Mouse (Mus musculus): Measurements from ENCODE around the gene Olfr543. TPM values are rescaled to one million over a fixed set of nuclear protein-coding genes. Genes with fewer than 3 reads are reported as not detected.
"Not testable (repeated sequence)": the region's sequence is repeated elsewhere in the genome, so short reads cannot be mapped to it uniquely, and the experiment has no call there.

Gene Olfr543
- total and polyA plus RNA-seq, 3 experiments, result 0.12 to 0.61 TPM; not detected in 1

DNA sequence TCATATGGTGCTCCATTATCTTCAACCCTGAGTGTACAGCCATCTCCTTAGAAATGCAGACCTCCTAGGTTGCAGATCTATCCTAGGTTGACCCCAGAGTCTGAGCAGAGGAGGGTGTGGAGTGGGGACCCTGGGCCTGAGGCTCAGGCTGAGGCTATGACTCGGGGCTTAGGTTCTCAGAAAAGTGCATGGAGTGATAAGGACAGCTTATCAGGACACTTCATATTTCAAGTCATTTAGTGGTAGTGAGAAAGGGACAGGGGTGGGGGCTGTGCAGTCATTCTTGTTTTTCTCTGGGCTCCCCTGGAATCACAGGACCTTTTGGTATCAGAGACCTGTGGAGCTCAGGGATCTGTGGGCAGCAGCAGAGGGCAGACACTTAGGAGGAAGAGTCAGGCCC is 4.6 kb upstream of the Olfr543 start:
- Histone ChIP-seq H3K9me3 (replicated peaks; ENCODE audit: insufficient read depth, low read length) (no peaks in the 10 kb centered on the region), H3K27ac (ENCODE audit: control insufficient read depth, low read depth, low read length) (peak overlapping the region; percentile 38), H3K36me3 (ENCODE audit: control insufficient read depth in 1 of 2, insufficient read depth in 2 of 2, low read length in 2 of 2) (peaks cover 0 to 26% of the 10 kb centered on the region in 2 experiments; a peak in 2 of 4 replicates), H3K9ac (ENCODE audit: control insufficient read depth, low read depth, low read length, poor library complexity, severe bottlenecking) (no peak overlapping the region), H3K4me1 (ENCODE audit: control insufficient read depth in 1 of 2, insufficient read depth in 2 of 2, low read length in 2 of 2) (peaks cover 7 to 22% of the 10 kb centered on the region in 2 experiments), H3K79me2 (ENCODE audit: control insufficient read depth, insufficient read depth, low read length, poor library complexity) (no peaks in the 10 kb centered on the region), H3K4me3 (ENCODE audit: control insufficient read depth in 1 of 2, insufficient read depth in 1 of 2, low read depth in 2 of 2, low read length in 2 of 2) (no peak overlapping the region), H3K27me3 (ENCODE audit: control insufficient read depth in 1 of 2, insufficient read depth in 2 of 2, low read length in 2 of 2) (no peaks in the 10 kb centered on the region)
- peak; percentile 44 for DNase-seq (ENCODE audit: low read depth, low spot score)
- TF ChIP-seq NRF1 (IDR thresholded peaks at IDR 0.05; ENCODE audit: insufficient read depth, low read depth, low read length, poor library complexity, severe bottlenecking) (no peak), TCF12 (IDR thresholded peaks at IDR 0.05; ENCODE audit: low read depth, low read length) (peak; percentile 67), ETS1 (IDR thresholded peaks at IDR 0.05; ENCODE audit: low read depth, low read length) (peak; percentile 54; the same call in 1 of the 2 replicates), GATA1 (IDR thresholded peaks at IDR 0.05; ENCODE audit: low read depth, low read length) (peak; percentile 83), E2F4 (IDR thresholded peaks at IDR 0.05; ENCODE audit: borderline replicate concordance, low read depth, low read length) (no peak), UBTF (IDR thresholded peaks at IDR 0.05; ENCODE audit: borderline replicate concordance, insufficient read depth, low read depth, low read length) (no peak), EP300 (IDR thresholded peaks at IDR 0.05; ENCODE audit: low read depth in 1 of 2, low read length in 2 of 2) (peak; percentile 67 to 68), RCOR1 (IDR thresholded peaks at IDR 0.05; ENCODE audit: low read depth, low read length) (peak; percentile 58; the same call in 1 of the 2 replicates), USF2 (IDR thresholded peaks at IDR 0.05; ENCODE audit: borderline replicate concordance in 1 of 2, insufficient read depth in 1 of 2, low read depth in 1 of 2, low read length in 2 of 2) (no peak), MAZ (IDR thresholded peaks at IDR 0.05; ENCODE audit: low read depth, low read length) (0 out of 2 replicates have a peak, but pooled peaks have one; percentile 47)

DNA sequence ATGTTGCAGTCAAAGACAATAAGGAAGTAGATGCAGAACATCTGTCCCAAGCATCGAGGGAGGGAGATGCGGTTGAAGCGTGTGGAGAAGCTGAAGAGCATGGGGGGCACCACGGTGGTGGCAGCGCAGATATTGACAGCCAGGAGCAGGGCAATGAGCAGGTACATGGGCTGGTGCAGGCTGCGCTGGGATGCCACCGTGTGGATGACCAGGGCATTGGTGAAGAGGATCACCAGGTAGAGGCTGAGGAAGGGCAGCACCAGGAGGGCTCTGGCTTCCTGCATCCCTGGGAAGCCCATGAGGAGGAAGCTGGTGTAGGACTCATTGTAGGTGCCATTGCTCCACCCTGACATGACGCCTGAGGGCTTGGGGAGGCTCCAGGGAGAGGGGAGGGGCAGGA is 3.3 kb upstream of the Olfr543 start:
- H3K27ac ChIP-seq (ENCODE audit: control insufficient read depth, low read depth, low read length); H3K9me3 ChIP-seq (replicated peaks; ENCODE audit: insufficient read depth, low read length); H3K9ac ChIP-seq (ENCODE audit: control insufficient read depth, low read depth, low read length, poor library complexity, severe bottlenecking); H3K27me3 ChIP-seq (ENCODE audit: control insufficient read depth in 1 of 2, insufficient read depth in 2 of 2, low read length in 2 of 2); H3K4me3 ChIP-seq (ENCODE audit: control insufficient read depth in 1 of 2, insufficient read depth in 1 of 2, low read depth in 2 of 2, low read length in 2 of 2); H3K79me2 ChIP-seq (ENCODE audit: control insufficient read depth, insufficient read depth, low read length, poor library complexity); DNase-seq (ENCODE audit: low read depth, low spot score): not testable (repeated sequence)
- H3K4me1 ChIP-seq (ENCODE audit: control insufficient read depth in 1 of 2, insufficient read depth in 2 of 2, low read length in 2 of 2), result peaks cover 7 to 22% of the 10 kb centered on the region in 2 experiments
- peaks cover 0 to 26% of the 10 kb centered on the region in 2 experiments; a peak in 2 of 4 replicates for H3K36me3 ChIP-seq (ENCODE audit: control insufficient read depth in 1 of 2, insufficient read depth in 2 of 2, low read length in 2 of 2)

DNA sequence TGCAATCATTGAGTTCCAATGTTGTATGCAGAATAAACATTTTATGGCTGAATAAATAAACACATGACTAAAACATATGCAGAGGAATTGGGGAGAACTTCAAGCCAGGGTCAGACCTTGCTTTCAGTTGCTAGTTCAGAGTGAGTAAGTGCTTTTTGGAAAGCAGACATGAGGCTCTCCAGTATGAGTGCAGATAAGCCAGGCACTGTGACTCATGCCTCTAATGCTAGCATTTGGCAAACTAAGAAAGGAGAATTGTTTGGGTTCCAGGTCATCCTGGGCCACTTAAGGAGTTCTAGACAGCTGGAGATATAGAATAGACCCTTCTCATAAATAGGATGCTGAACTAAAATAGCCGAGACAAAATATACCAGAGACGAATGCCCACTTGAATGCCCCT is 2.2 kb upstream of the Olfr543 start:
- Histone ChIP-seq H3K36me3 (ENCODE audit: control insufficient read depth in 1 of 2, insufficient read depth in 2 of 2, low read length in 2 of 2) (peaks cover 0 to 26% of the 10 kb centered on the region in 2 experiments; a peak in 2 of 4 replicates), H3K9me3 (replicated peaks; ENCODE audit: insufficient read depth, low read length) (no peaks in the 10 kb centered on the region), H3K27me3 (ENCODE audit: control insufficient read depth in 1 of 2, insufficient read depth in 2 of 2, low read length in 2 of 2) (no peaks in the 10 kb centered on the region), H3K4me1 (ENCODE audit: control insufficient read depth in 1 of 2, insufficient read depth in 2 of 2, low read length in 2 of 2) (peaks cover 7 to 22% of the 10 kb centered on the region in 2 experiments), H3K79me2 (ENCODE audit: control insufficient read depth, insufficient read depth, low read length, poor library complexity) (no peaks in the 10 kb centered on the region), H3K27ac (ENCODE audit: control insufficient read depth, low read depth, low read length) (peak overlapping the region; percentile 47; the same call in 1 of the 2 replicates), H3K9ac (ENCODE audit: control insufficient read depth, low read depth, low read length, poor library complexity, severe bottlenecking) (no peak overlapping the region), H3K4me3 (ENCODE audit: control insufficient read depth in 1 of 2, insufficient read depth in 1 of 2, low read depth in 2 of 2, low read length in 2 of 2) (no peak overlapping the region)
- peak; percentile 71 for DNase-seq (ENCODE audit: low read depth, low spot score)
- TF ChIP-seq SIN3A (IDR thresholded peaks at IDR 0.05; ENCODE audit: low read length) (peak; percentile 35; the same call in 1 of the 2 replicates), MAFK (IDR thresholded peaks at IDR 0.05; ENCODE audit: borderline replicate concordance, low read depth, low read length) (no peak), EP300 (IDR thresholded peaks at IDR 0.05; ENCODE audit: low read depth in 1 of 2, low read length in 2 of 2) (peak; percentile 39 to 78; a peak in 3 of 4 replicates), GABPA (IDR thresholded peaks at IDR 0.05; ENCODE audit: low read depth, low read length) (no peak), MAX (IDR thresholded peaks at IDR 0.05; ENCODE audit: low read length) (peak; percentile 34; the same call in 1 of the 2 replicates), NELFE (IDR thresholded peaks at IDR 0.05; ENCODE audit: low read depth, low read length) (no peak), RCOR1 (IDR thresholded peaks at IDR 0.05; ENCODE audit: low read depth, low read length) (no peak), ZC3H11A (IDR thresholded peaks at IDR 0.05; ENCODE audit: low read depth, low read length) (no peak), POLR2AphosphoS5 (IDR thresholded peaks at IDR 0.05; ENCODE audit: borderline replicate concordance, low read depth, low read length) (no peak), MXI1 (IDR thresholded peaks at IDR 0.05; ENCODE audit: low read depth, low read length) (no peak), GATA1 (IDR thresholded peaks at IDR 0.05; ENCODE audit: low read depth, low read length) (peak; percentile 39; the same call in 1 of the 2 replicates), BHLHE40 (IDR thresholded peaks at IDR 0.05; ENCODE audit: borderline replicate concordance, low read depth, low read length) (no peak), USF2 (IDR thresholded peaks at IDR 0.05; ENCODE audit: borderline replicate concordance in 1 of 2, insufficient read depth in 1 of 2, low read depth in 1 of 2, low read length in 2 of 2) (no peak), TBP (IDR thresholded peaks at IDR 0.05; ENCODE audit: low read depth, low read length) (no peak), CHD2 (IDR thresholded peaks at IDR 0.05; ENCODE audit: low read length) (no peak), RAD21 (IDR thresholded peaks at IDR 0.05; ENCODE audit: low read depth, low read length) (no peak), ETS1 (IDR thresholded peaks at IDR 0.05; ENCODE audit: low read depth, low read length) (peak; percentile 45), MAZ (IDR thresholded peaks at IDR 0.05; ENCODE audit: low read depth, low read length) (no peak), NRF1 (IDR thresholded peaks at IDR 0.05; ENCODE audit: insufficient read depth, low read depth, low read length, poor library complexity, severe bottlenecking) (no peak), POLR2A (IDR thresholded peaks at IDR 0.05; ENCODE audit: control insufficient read depth in 1 of 2, insufficient read depth in 1 of 2, low read depth in 1 of 2, low read length in 2 of 2, poor library complexity in 1 of 2) (no peak)

Measured in MEL (cell line).